Mouse (Mus musculus) mature B cell (primary cell): ENCODE results near the gene Npc2.

Source experiments
- in situ Hi-C: fragments of 300-500 bp; cut with MboI; formaldehyde crosslinking; loops from 2 replicates; pipeline ENCODE4 v1.14.3; 2019

Gene Npc2

GRCm38 (mm10) chr12:84728421-84728820 is 44.5 kb downstream of the Npc2 start:
- in situ Hi-C loops, result no loop called here

- in situ Hi-C loops, result no loop called here
Observed at GRCm38 (mm10) chr12:84727434-84727833, 45.5 kb downstream of the Npc2 start.

- in situ Hi-C loops, result no loop called here
Observed at GRCm38 (mm10) chr12:84726986-84727385, 46.0 kb downstream of the Npc2 start.

- in situ Hi-C loops, result no loop called here
Observed at GRCm38 (mm10) chr12:84726391-84726790, 46.6 kb downstream of the Npc2 start.

- in situ Hi-C loops, result no loop called here
Observed at GRCm38 (mm10) chr12:84718462-84719244, 54.3 kb downstream of the Npc2 start.

GRCm38 (mm10) chr12:84714578-84714977 is 58.4 kb downstream of the Npc2 start:
- in situ Hi-C loops, result no loop called here

- in situ Hi-C loops, result no loop called here
Observed at GRCm38 (mm10) chr12:84709842-84710439, 63.0 kb downstream of the Npc2 start.

- in situ Hi-C loops, result no loop called here
Observed at GRCm38 (mm10) chr12:84707804-84708203, 65.1 kb downstream of the Npc2 start.

- in situ Hi-C loops, result no loop called here
Observed at GRCm38 (mm10) chr12:84706886-84707285, 66.1 kb downstream of the Npc2 start.
